Mouse (Mus musculus): ENCODE results near the gene Nqo1.

The Nqo1 gene

DNA sequence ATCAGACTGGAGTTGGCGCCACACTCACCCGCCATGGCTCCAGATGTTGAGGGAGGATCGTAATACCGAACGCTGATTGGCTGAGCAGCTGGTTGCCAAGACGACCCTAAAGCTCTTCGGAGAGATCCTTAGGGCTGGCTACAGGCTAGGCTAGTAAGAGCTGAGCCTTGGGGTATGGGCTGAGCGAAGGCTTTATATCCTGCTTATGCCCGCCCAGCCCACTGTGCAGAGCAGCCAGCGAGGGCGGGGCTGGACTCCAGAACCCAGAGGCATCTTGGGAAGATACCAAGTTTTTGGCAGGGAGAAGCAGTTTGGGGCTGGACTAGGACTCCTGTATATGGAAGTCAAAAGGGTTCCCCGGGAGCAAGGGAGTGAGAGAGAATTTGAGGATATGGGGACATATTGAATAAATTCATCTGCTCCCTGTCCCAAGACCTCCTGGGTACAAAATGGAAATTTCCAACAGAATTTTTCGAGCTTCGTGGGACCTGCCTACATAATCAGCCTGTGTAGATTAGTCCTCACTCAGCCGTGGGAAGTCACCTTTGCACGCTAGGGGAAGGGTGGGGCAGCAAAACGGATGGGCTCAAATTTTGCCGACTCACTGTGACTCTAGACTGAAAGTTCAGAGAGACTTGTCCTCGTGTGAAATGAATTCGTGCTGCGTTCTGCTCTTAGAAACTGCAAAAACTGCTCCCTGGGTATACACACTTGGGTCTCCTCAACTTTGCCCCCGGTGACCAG, at the start of gene Nqo1:
TSS of gene Nqo1 (minus strand) at position 169 of the 744 bp plus-strand sequence.
- DNase-seq (ENCODE audit: low spot score): peak; percentile 94

DNA sequence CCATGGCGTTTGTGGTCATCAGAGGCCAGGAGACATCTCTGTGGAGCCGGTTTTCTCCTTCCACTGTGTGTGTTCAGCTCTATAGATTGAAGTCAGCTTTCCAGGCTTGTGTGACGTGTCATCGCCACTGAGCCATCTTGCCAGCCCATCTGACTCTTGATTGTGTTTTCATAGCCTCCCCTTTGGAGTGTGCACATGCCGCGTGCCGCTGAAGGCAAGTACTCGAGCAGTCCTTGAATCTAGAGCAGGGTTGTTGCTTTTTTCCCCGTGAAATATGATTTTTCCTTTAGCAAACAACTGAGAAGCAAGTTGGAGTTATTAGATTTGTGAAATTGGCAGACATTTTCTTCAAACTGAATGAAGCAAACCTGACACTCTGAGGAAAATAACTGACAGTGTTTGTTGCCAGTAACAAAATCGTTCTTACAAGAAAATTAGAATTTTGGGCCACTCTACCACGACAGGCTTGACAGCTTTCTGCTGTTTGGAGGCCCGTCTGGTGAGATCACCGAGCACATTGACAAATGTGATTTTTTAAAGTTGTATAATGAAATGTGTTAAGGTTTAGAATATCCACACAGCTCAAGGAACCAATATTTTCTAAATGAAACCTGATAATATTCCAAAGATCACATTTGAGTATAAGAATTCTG, 48.5 kb upstream of the Nqo1 start:
- no peak for DNase-seq (ENCODE audit: low spot score)

DNA sequence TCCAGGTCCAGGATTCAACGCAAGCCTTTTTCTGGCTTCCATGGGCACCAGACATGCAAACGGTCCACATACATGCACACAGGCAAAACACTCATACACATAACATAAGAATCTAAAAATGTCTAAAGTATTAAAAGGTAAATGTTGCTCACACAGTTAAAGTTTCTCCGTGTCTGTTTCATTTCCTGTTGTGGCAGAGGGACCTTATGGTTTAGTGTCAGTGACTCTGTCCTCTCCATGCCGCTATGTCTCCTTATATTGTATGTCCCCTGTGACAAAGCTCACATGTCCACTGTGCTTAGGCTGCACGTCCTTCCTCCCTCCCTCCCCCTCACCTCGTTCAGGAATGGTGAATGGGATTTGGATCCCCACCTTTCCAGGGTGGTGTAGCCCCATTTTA, 46.6 kb upstream of the Nqo1 start:
- no peak for DNase-seq (ENCODE audit: low spot score)

DNA sequence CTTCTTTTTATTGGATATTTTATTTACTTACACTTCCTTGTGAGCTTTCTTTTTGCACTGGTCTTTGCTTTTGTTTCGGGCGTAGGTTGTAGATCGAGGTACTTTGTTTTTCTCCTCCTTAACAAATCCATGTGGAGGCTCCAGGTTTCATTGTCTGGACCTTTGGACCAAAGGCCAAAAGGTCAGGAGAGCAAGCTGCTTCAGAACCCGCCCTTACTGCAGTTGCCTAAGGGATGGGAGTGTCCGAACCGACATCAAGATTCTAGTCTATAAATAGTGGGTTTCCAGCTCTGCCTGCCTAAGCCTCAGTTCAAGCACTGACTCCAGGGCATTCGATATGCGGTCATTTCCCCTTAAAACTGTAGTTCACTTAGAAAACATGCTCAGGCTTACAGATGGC, 46.1 kb upstream of the Nqo1 start:
- peak; percentile 42 for DNase-seq (ENCODE audit: low spot score)

DNA sequence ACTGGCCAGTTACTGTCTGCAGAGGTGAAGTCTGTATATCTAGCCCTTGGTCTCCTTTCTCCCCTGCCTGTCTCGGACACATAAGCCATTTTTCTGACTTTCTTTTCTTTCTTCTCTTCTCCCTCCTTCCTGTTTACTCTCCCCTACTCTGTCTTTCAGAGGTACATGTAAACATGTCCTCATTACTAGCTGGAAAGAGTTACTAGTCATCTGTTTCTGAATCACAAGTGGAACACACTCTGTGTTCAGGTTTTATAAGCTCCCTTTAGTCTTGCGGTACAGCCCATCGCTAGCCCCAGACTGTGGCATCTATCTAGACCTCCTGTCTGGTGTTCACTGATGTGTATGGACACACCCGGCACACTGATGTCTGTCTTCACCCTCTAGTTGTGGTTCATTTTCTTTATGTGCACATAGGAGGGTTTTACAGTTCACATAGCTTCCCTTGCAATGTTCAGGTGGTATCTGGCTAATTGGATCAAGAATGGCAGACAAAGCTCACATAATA, 45.4 kb upstream of the Nqo1 start:
- DNase-seq (ENCODE audit: low spot score): no peak

DNA sequence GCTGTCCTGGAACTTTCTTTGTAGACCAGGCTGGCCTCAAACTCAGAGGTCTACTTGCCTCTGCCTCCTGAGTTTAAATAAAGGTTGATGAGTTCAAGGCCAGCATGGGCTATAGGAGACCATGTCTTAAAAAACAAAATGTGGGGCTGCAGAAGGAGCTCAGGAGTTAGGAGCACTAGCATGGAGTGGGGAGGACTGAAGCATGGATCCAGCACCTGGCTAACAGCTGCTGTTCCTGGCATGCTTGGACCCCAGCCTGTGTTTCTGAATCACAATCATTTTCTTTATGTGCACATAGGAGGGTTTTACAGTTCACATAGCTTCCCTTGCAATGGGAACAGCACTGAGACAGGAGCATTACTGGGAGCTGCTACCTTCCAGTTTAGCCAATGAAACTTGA, 44.7 kb upstream of the Nqo1 start:
- no peak for DNase-seq (ENCODE audit: low spot score)

DNA sequence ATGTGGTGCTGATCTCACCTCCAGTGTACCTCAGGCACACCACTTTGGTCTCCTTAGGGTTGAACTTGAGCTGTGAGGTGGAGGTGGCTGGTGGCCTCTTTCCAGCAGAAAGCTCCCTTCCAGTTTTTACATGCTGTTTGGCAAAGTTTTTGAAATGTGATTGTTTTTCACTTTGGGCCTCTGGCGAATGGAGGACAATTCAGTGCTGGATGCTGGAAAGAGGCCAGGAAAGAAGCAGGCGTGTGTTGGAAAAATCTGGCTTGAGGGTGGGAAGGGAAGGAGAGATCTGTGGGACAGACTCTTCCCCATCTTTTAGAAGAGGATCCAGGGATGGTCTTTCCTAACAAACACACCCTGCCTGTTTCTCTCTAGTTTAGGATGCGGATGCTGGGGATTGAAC, 41.6 kb upstream of the Nqo1 start:
- DNase-seq (ENCODE audit: low spot score): no peak

DNA sequence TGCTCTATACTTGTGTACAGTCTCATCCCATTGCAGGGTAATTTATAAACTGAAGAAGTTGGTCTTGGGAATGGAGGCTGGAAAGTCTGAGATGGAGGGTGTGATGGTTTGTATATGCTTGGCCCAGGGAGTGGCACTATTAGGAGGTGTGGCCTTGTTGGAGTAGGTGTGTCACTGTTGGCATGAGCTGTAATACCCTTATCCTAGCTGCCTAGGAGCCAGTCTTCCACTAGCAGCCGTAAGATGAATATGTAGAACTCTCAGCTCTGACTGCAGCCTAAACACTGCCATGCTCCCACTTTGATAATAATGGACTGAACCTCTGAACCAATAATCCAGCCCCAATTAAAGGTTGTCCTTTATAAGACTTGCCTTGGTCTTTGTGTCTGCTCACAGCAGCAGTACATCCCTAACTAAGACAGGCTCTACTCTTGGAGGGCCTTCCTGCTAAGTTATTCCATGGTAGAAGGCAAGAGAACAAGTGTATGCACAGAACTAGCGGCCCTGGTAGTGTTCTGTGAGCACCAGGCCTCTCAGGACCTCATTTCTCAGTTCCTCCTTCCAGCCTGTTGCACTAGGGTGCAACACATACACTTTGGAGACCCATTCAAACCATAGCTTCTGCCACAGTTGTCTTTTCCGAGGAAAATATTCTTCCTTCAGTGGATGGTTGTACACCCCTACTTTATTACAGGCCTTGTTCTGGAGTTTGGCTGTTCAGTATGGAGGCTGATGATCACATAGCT, 37.0 kb upstream of the Nqo1 start:
- DNase-seq (ENCODE audit: low spot score): no peak

DNA sequence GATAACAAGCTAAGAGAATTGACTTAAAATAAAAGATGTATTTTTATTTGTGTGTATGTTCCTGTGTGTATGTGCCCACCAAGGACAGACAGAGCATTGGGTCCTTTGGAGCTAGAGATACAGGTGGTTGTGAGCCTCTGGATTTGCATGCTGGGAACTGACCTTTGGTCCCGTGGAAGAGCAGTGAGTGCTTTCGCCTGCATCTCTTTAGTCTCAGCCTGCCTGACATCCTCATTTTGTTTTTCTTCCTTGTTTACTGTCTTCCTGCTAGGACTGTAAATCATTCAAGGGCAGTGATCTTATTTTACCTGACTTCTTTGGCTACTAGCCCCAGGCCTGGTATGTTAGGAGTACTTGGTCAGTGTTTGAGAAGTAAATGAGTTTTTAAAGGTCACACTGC, 34.7 kb upstream of the Nqo1 start:
- no peak for DNase-seq (ENCODE audit: low spot score)

DNA sequence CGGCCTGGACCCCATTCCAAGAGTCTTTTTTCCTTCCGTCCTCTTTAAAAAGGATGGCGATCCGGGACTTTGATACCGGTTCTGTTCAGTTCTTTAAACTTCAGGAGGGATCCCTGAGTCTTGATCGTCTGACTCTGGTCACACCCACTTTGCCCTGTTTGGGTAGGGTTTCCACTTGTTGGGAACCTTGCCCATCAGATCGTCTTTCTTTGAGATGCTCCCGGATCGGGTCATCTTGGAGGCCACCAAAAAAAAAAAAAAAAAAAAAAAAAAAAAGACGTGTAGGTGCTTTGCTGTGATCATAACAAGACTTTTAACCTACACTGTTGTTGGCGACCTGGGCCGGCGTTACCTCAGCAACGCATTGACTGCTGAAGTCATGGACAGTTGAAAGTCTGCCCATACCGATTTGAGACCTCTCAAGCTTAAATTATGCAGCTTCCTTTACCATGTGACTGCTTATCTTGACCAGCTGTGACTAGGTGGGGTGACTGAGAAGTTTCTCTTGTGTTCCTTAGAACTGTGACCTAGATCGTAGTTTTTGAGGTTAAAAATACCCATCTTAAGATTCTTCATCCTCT, 33.9 kb upstream of the Nqo1 start:
- peak; percentile 41 for DNase-seq (ENCODE audit: low spot score)

DNA sequence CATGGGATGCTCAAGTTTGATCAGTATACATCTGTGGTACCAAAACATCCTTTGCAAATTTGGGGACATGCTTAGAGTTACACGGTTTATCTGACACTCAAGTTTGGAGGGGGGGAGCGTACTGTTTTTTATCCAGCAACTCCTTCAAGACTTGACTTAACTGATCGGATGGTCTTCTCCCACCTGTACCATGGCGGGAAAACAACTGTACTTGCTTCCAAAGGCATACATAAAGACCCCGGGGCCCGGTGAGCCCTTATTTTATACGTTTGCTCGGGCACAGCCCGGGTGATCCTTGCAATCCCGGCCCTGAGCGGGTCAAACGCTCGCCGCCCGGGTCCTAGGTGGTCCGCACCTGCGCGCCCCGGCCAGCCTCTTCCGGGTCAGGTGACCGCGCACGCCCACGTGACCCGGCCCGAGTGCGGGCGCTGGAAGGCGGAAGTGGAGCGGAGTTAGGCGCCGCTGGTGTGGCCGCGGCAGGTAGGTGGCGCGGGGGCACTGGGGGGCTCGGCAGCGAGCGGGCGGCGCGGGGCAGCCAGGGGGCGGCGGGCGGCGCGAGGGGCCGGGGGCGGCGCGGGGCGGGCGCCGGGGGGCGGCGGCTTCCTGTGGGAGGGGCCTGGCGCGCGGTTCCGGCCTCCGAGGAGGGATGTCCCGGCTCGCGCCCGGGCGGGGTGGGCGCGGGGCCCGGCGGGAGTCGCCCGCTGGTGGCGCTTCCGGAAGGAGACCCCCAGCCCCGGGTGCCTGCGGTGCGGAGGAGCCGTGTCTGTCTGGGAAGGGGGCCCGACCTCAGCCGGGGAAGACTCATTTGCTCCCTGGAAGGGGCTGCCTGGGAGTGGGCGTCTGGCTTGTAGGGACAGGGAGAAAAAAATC, 33.2 kb upstream of the Nqo1 start, which contains the start of gene Wwp2:
TSS of gene Wwp2 (plus strand) at position 404 of the 870 bp plus-strand sequence.
- DNase-seq (ENCODE audit: low spot score): peak; percentile 87

DNA sequence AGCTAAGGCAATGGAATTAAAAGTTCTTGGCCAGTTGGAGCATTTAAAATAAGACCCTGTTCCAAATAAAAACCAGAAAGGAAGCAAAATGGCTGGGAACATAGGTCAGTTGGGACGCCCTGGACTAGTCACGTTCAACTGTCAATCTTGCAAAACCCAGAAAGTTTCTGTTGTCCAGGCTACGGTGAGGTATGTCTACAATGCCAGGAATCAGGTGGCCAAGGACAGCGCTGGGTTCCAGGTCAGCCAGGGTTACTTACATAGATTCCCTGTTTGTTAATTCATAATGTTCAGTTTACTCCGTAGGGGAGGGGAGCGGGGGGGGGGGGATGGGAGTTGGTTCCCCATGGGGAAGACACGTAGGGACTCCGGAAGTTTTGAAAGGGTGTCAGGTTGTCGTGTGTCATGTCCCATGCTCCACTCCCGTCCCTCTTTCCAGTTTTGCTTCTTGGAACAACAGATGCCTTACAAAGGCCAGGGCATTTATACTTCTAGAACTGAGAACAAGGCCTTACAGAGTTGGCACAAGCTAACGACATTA, 32.5 kb upstream of the Nqo1 start:
- DNase-seq (ENCODE audit: low spot score): no peak

DNA sequence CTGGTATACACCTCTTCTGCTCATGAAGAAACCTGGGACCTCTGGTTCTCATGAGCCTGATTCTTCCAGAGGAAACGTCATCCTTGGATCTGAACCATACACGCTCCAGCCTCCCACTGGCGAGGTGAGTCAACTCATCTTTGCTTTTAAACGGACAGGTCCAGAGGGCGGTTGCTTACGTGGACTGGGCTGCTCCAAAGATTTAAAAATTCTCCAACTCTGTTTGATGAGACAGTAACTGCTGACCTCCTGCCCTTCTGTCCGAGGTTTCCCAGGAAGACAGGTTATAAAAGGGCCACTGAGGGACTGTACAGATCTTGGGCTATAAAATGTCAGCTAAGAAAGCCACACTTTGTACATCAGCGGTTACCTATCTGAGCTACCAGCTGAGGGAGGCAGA, 27.8 kb upstream of the Nqo1 start:
- DNase-seq (ENCODE audit: low spot score): no peak

DNA sequence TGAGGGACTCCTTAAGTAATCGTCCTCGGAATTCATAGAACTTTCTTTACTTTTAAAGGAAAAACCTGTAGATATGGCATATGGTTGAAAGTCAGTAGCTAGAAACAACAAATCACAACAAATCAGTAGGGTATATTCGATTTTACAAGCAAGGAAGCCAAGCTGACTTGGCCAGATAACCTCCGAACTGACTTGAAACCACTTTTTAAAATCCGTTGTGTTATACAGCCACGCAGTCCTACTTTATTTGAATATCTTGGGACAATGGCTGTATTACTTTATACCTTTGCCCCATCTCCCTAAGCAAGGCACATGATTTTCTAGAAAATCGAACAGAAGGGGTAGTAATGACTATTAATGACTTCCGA, 22.2 kb upstream of the Nqo1 start:
- no peak for DNase-seq (ENCODE audit: low spot score)

DNA sequence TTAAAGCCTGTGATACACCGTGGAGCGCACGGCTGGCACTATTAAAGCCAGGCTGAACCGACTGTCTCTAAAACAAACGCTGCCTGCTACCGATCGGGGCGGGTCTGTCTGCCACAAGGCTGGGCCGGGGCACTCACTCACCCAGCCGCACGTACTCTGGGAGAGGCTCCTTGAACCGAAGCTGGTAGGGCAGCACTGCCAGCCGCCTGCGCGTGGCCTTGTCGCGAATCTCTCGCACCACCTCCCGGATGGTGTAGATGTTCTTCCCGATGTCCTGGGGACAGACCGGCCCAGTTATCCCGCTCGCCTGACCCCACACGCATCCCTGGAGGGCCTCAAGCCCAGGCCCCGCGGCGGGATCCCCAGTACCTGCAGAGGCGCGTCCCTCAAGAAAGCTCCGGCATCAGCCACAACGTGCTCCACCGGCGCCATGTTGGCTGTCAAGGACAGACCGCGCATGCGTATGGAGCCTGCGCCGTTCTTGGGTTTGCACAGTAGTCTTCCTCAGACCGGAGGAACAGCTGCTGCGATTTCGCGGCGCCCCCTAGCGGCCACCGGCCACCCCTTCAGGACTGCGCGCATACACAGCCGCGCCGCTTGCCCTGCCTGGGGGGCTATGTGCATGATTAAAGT, 21.7 kb upstream of the Nqo1 start, which contains the start of gene Nob1:
TSS of gene Nob1 (minus strand) at position 455 of the 633 bp plus-strand sequence.
- DNase-seq (ENCODE audit: low spot score): peak; percentile 99

DNA sequence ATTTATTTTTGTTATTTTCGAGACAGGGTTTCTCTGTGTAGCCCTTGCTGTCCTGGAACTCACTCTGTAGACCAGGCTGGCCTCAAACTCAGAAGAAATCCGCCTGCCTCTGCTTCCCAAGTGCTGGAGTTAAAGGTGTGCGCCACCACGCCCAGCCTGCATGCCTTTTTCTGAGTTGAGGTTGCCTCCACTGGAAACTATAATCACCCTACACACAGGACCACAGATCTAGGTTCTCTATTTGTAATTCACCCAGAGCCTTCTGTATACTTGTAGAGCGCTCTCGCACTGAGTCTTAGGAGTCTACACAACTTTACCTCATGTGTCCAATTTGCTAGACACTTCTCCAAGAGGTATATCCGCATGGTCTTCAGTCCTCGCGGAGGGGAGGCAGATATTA, 21.2 kb upstream of the Nqo1 start:
- no peak for DNase-seq (ENCODE audit: low spot score)

DNA sequence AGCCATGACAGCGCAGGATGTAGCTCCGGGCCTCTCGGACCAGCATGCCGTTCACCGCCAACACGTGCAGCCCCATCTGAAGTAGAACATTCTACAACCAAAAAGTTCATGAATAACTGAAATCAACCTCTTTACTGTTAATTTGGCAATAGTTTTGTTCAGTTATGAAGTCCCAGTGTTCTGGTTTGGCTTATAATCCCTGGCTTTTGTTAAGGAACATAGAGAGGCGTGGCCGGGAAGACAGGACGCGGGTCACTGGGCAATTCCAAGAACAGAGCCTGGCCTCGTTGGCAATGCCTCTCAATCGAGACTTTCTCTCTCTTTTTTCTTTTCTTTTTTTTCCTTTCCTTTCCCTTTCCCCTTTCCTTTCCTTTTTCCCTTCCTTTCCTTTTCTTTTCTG, 14.0 kb upstream of the Nqo1 start:
- no peak for DNase-seq (ENCODE audit: low spot score)

DNA sequence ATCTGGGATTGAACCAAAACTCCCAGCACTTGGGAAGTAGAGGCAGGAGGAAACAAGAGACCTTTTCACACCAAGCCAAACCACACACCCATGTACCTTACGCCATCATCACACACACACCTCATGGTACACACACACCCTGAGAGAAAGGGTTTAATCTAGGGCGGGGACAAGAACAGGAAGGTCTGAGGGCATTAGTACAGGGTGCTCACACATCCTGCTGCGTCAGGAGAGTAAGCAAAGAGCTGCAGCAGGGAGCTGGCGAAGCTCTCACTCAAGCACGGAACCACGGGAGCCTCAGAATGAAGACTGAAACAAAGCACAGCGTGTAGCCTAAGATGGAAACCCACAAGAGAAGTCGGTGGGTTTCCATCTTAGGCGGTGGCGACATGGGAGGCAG, 10.9 kb upstream of the Nqo1 start:
- DNase-seq (ENCODE audit: low spot score): no peak

DNA sequence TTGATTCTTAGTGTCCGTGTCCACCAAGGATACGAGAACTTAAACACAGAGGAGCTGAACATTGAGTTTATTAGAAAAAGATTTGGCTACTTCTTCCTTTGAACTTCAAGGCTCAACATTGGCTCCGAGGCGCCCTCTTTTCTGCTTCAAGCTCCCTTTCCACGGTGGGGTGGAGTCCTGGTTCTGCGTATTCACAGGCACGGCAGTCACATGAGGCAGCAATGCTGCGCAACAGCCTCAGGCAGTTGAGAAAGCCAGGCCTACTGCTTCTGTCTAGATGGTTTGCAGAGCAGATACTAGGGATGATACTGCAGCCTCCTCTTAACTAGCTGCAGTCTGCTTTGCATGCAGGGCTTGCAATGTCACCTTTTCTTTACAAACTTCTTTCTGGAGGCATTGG, 9.5 kb upstream of the Nqo1 start:
- no peak for DNase-seq (ENCODE audit: low spot score)

DNA sequence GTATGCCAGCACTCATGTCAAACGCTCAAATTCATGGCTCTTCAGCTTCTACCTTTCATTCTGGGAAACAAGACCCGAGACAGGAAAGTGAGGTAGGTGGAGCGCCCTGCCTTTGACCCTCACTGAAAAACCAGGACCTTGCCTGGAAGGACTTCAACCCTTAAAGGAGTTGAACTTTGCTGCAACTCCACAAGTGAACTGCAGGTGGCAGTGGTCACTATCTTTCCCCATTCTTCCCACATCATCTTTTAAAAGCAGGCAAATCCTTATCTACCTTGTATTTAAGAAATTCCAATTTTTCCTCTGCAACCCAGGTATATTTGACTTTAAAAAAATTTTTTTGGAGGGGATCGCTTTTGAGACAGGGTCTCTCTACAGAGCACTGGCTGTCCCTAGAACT, 8.4 kb upstream of the Nqo1 start:
- DNase-seq (ENCODE audit: low spot score): peak; percentile 62

DNA sequence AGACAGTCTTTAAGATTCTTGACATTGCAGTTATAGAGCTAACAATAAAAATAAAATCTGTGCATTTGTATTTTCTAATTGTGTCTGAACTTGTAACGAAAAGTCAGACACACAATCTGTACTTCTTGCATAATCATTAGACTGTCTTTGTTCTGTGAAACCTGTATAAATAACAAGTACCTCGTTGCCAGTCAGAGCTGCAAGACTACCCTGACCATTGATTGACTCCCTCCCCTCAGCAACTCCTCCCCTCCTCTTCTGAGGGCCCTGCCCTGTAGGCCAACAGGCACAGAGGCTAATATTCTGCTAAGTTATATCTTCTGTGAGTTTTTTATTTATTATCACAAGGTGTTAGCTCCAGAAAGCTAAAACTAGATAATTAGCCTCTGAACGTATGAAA, 2.9 kb upstream of the Nqo1 start:
- no peak for DNase-seq (ENCODE audit: low spot score)

Data from embryo, embryonic 10 days (tissue).